Mouse (Mus musculus): ENCODE data around the gene Ckap5.

The Ckap5 gene

GRCm38 (mm10) chr2:91627486-91627885, 100.9 kb downstream of the Ckap5 start:
- no peak for DNase-seq (ENCODE audit: low read depth)

GRCm38 (mm10) chr2:91628171-91628570, 101.6 kb downstream of the Ckap5 start:
- DNase-seq (ENCODE audit: low read depth): no peak

GRCm38 (mm10) chr2:91629682-91630081, 103.1 kb downstream of the Ckap5 start:
- DNase-seq (ENCODE audit: low read depth): no peak

- DNase-seq (ENCODE audit: low read depth): no peak
Measured at GRCm38 (mm10) chr2:91630384-91630783, 103.8 kb downstream of the Ckap5 start.

- DNase-seq (ENCODE audit: low read depth): no peak
Measured at GRCm38 (mm10) chr2:91631826-91632225, 105.3 kb downstream of the Ckap5 start.

GRCm38 (mm10) chr2:91632316-91632715, 105.8 kb downstream of the Ckap5 start:
- DNase-seq (ENCODE audit: low read depth): no peak

GRCm38 (mm10) chr2:91633334-91633977, 106.9 kb downstream of the Ckap5 start:
- no peak for DNase-seq (ENCODE audit: low read depth)

GRCm38 (mm10) chr2:91634841-91635240, 108.3 kb downstream of the Ckap5 start:
- DNase-seq (ENCODE audit: low read depth): no peak

GRCm38 (mm10) chr2:91635486-91635885, 108.9 kb downstream of the Ckap5 start:
- DNase-seq (ENCODE audit: low read depth): no peak

- no peak for DNase-seq (ENCODE audit: low read depth)
Measured at GRCm38 (mm10) chr2:91636229-91636628, 109.7 kb downstream of the Ckap5 start, which contains the start of gene F2. Gene F2, minus strand, starts transcription at chr2:91636414.

GRCm38 (mm10) chr2:91636727-91637338, 110.3 kb downstream of the Ckap5 start:
- no peak for DNase-seq (ENCODE audit: low read depth)

GRCm38 (mm10) chr2:91638931-91639330, 112.4 kb downstream of the Ckap5 start:
- DNase-seq (ENCODE audit: low read depth): no peak

GRCm38 (mm10) chr2:91642825-91643415, 116.4 kb downstream of the Ckap5 start:
- DNase-seq (ENCODE audit: low read depth): no peak

GRCm38 (mm10) chr2:91644021-91644420, 117.5 kb downstream of the Ckap5 start:
- no peak for DNase-seq (ENCODE audit: low read depth)

- no peak for DNase-seq (ENCODE audit: low read depth)
Measured at GRCm38 (mm10) chr2:91645354-91645753, 118.8 kb downstream of the Ckap5 start.

GRCm38 (mm10) chr2:91645811-91646210, 119.2 kb downstream of the Ckap5 start:
- no peak for DNase-seq (ENCODE audit: low read depth)

- DNase-seq (ENCODE audit: low read depth): peak; percentile 87
Measured at GRCm38 (mm10) chr2:91646733-91647132, 120.2 kb downstream of the Ckap5 start.

GRCm38 (mm10) chr2:91649152-91649551, 122.6 kb downstream of the Ckap5 start:
- DNase-seq (ENCODE audit: low read depth): no peak

- DNase-seq (ENCODE audit: low read depth): peak; percentile 100
Measured at GRCm38 (mm10) chr2:91649553-91650359, 123.2 kb downstream of the Ckap5 start, which contains the start of the genes Zfp408 and Arhgap1. Gene Zfp408, minus strand, starts transcription at chr2:91649791. Gene Arhgap1, plus strand, starts transcription at chr2:91649860.

- no peak for DNase-seq (ENCODE audit: low read depth)
Measured at GRCm38 (mm10) chr2:91650360-91650995, 123.9 kb downstream of the Ckap5 start.

GRCm38 (mm10) chr2:91651458-91652258, 125.1 kb downstream of the Ckap5 start:
- DNase-seq (ENCODE audit: low read depth): peak; percentile 39
